Mouse (Mus musculus): ENCODE results near the gene Lifr.

- TF ChIP-seq MYOG (IDR thresholded peaks at IDR 0.05; ENCODE audit: control insufficient read depth in 1 of 3, insufficient read depth in 1 of 3, insufficient read length in 2 of 3, low read depth in 2 of 3): no peak
- no peak for TF ChIP-seq POLR2A (IDR thresholded peaks at IDR 0.05; ENCODE audit: insufficient read length, low read depth)
- no peak for TF ChIP-seq TCF12 (IDR thresholded peaks at IDR 0.05; ENCODE audit: insufficient read depth, poor library complexity, severe bottlenecking)
- TF ChIP-seq USF1 (IDR thresholded peaks at IDR 0.05; ENCODE audit: low read depth): no peak
- TF ChIP-seq REST (IDR thresholded peaks at IDR 0.05; ENCODE audit: insufficient read depth, insufficient read length): no peak
- TF ChIP-seq CEBPB (IDR thresholded peaks at IDR 0.05; ENCODE audit: insufficient read depth, poor library complexity, severe bottlenecking): no peak
- no peak for TF ChIP-seq MYOD1 (IDR thresholded peaks at IDR 0.05; ENCODE audit: control insufficient read depth in 1 of 3, insufficient read length in 2 of 3, low read depth in 2 of 3)
- no peak for TF ChIP-seq E2F4 (IDR thresholded peaks at IDR 0.05; ENCODE audit: insufficient read depth)
Measured at GRCm38 (mm10) chr15:7215845-7216244, 125.4 kb downstream of the Lifr start.

Measured in myocyte (in vitro differentiated cells).